Mouse (Mus musculus) myocyte (in vitro differentiated cells): ENCODE results near the gene Prps1l3. TPM values are rescaled to one million over a fixed set of nuclear protein-coding genes. Genes with fewer than 3 reads are reported as not detected.
"Not testable (repeated sequence)": the region's sequence is repeated elsewhere in the genome, so short reads cannot be mapped to it uniquely, and the experiment has no call there.

Experiments used
- H3K27me3 ChIP-seq: one replicate; pipeline ENCODE4 v1.6.1; 2011; ENCODE audit not compliant: control insufficient read depth, insufficient read depth, insufficient read length
- H3K36me3 ChIP-seq: one replicate; pipeline ENCODE4 v1.6.1; 2011; ENCODE audit not compliant: control insufficient read depth, insufficient read depth
- H3K4me2 ChIP-seq: one replicate; pipeline ENCODE4 v1.6.1; 2011; ENCODE audit warnings: low read depth, control low read depth
- H3K4me3 ChIP-seq: one replicate; pipeline ENCODE4 v1.5.1; 2011; ENCODE audit warnings: mild to moderate bottlenecking, control low read depth, moderate library complexity
- H3K79me2 ChIP-seq: one replicate; pipeline ENCODE4 v1.6.1; 2011; ENCODE audit not compliant: control insufficient read depth, insufficient read depth
- H3ac ChIP-seq: one replicate; pipeline ENCODE4 v1.6.1; 2011; ENCODE audit not compliant: control insufficient read depth, insufficient read length
- CEBPB ChIP-seq: IDR thresholded peaks from 2 replicates; pipeline ENCODE4 v1.6.1; 2011; ENCODE audit warnings: mild to moderate bottlenecking, moderate library complexity; ENCODE audit not compliant: poor library complexity, insufficient read depth, severe bottlenecking
- E2F4 ChIP-seq: IDR thresholded peaks from one replicate; pipeline ENCODE4 v1.6.1; 2011; ENCODE audit warnings: mild to moderate bottlenecking, control low read depth, moderate library complexity; ENCODE audit not compliant: insufficient read depth
- MAX ChIP-seq: IDR thresholded peaks from one replicate; pipeline ENCODE4 v1.6.1; 2011; ENCODE audit warnings: low read depth, mild to moderate bottlenecking, control low read depth
- MYOD1 ChIP-seq, 3 experiments: IDR thresholded peaks; one replicate each; pipeline ENCODE4 v1.6.1; 2011; ENCODE audit warnings: control low read depth in 2 of 3, low read depth in 2 of 3, mild to moderate bottlenecking in 2 of 3, moderate library complexity in 1 of 3; ENCODE audit not compliant: insufficient read length in 2 of 3, control insufficient read depth in 1 of 3
- MYOG ChIP-seq, 3 experiments: IDR thresholded peaks; one replicate each; pipeline ENCODE4 v1.6.1; 2011; ENCODE audit warnings: control low read depth in 2 of 3, low read depth in 2 of 3, mild to moderate bottlenecking in 2 of 3; ENCODE audit not compliant: insufficient read length in 2 of 3, control insufficient read depth in 1 of 3, insufficient read depth in 1 of 3
- POLR2A ChIP-seq: IDR thresholded peaks from one replicate; pipeline ENCODE4 v1.6.1; 2011; ENCODE audit warnings: low read depth, mild to moderate bottlenecking, control low read depth, moderate library complexity; ENCODE audit not compliant: insufficient read length
- POLR2AphosphoS2 ChIP-seq: IDR thresholded peaks from one replicate; pipeline ENCODE4 v1.6.1; 2011; ENCODE audit warnings: low read depth, control low read depth; ENCODE audit not compliant: insufficient read length
- REST ChIP-seq: IDR thresholded peaks from one replicate; pipeline ENCODE4 v1.6.1; 2011; ENCODE audit warnings: mild to moderate bottlenecking, control low read depth, moderate library complexity; ENCODE audit not compliant: insufficient read depth, insufficient read length
- SRF ChIP-seq: IDR thresholded peaks from one replicate; pipeline ENCODE4 v1.6.1; 2011; ENCODE audit warnings: low read depth; ENCODE audit not compliant: control insufficient read depth, insufficient read length
- TCF12 ChIP-seq: IDR thresholded peaks from one replicate; pipeline ENCODE4 v1.6.1; 2011; ENCODE audit warnings: mild to moderate bottlenecking, control low read depth; ENCODE audit not compliant: poor library complexity, insufficient read depth, severe bottlenecking
- TCF3 ChIP-seq: IDR thresholded peaks from one replicate; pipeline ENCODE4 v1.6.1; 2011; ENCODE audit warnings: low read depth, control low read depth; ENCODE audit not compliant: insufficient read length
- USF1 ChIP-seq: IDR thresholded peaks from one replicate; pipeline ENCODE4 v1.6.1; 2011; ENCODE audit warnings: low read depth, mild to moderate bottlenecking, control low read depth, moderate library complexity
- polyA plus RNA-seq: library from polyadenylated mRNA; unstranded; fragments of >200 nt; fragmentation: generic; extraction: Trizol; gene quantifications from one replicate; pipeline ENCODE4 v1.2.1, GENCODE M21; 2012; ENCODE audit warnings: missing spikeins

Prps1l3 gene
- polyA plus RNA-seq, 1 experiment: 10.5 TPM

DNA sequence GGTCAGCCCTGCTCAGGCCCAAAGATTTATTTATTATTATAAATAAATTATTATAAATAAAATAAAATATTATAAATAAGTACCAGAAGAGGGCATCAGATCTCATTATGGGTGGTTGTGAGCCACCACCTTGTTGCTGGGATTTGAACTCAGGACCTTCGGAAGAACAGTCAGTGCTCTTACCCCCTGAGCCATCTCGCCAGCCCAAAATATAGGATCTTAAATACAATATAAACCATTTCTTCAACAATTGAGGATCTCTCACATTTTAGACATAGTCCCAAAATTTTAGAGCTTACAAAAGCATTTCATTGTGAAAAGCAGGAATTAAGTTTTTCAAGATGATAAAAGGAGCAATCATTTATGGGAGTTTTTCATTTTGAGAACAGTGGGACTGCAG is 30.8 kb upstream of the Prps1l3 start:
- no peak overlapping the region for H3ac ChIP-seq
- H3K4me2 ChIP-seq: no peak overlapping the region
- no peaks in the 10 kb centered on the region for H3K27me3 ChIP-seq
- H3K36me3 ChIP-seq: no peaks in the 10 kb centered on the region
- no peak overlapping the region for H3K4me3 ChIP-seq
- no peak for TF ChIP-seq POLR2AphosphoS2
- TF ChIP-seq TCF3: no peak
- no peak for TF ChIP-seq MAX
- no peak for TF ChIP-seq SRF
- no peak for TF ChIP-seq MYOD1 (IDR thresholded peaks at IDR 0.05; ENCODE audit: control insufficient read depth in 1 of 3, insufficient read length in 2 of 3, low read depth in 2 of 3)
- TF ChIP-seq CEBPB: no peak
- no peak for TF ChIP-seq MYOG (IDR thresholded peaks at IDR 0.05; ENCODE audit: control insufficient read depth in 1 of 3, insufficient read depth in 1 of 3, insufficient read length in 2 of 3, low read depth in 2 of 3)
- TF ChIP-seq TCF12: no peak
- no peak for TF ChIP-seq POLR2A
- no peaks in the 10 kb centered on the region for H3K79me2 ChIP-seq

- Histone ChIP-seq H3K4me2 (no peak overlapping the region), H3K79me2 (no peaks in the 10 kb centered on the region), H3K36me3 (no peaks in the 10 kb centered on the region), H3ac (no peak overlapping the region), H3K27me3 (no peaks in the 10 kb centered on the region), H3K4me3 (no peak overlapping the region)
- TF ChIP-seq SRF (no peak), POLR2AphosphoS2 (no peak), REST (no peak), MYOD1 (IDR thresholded peaks at IDR 0.05; ENCODE audit: control insufficient read depth in 1 of 3, insufficient read length in 2 of 3, low read depth in 2 of 3) (no peak), USF1 (no peak), CEBPB (no peak), POLR2A (no peak), MYOG (IDR thresholded peaks at IDR 0.05; ENCODE audit: control insufficient read depth in 1 of 3, insufficient read depth in 1 of 3, insufficient read length in 2 of 3, low read depth in 2 of 3) (no peak), E2F4 (no peak), TCF3 (no peak), TCF12 (no peak), MAX (no peak)
Observed at GRCm38 (mm10) chr12:57201901-57202300, 28.3 kb upstream of the Prps1l3 start.

DNA sequence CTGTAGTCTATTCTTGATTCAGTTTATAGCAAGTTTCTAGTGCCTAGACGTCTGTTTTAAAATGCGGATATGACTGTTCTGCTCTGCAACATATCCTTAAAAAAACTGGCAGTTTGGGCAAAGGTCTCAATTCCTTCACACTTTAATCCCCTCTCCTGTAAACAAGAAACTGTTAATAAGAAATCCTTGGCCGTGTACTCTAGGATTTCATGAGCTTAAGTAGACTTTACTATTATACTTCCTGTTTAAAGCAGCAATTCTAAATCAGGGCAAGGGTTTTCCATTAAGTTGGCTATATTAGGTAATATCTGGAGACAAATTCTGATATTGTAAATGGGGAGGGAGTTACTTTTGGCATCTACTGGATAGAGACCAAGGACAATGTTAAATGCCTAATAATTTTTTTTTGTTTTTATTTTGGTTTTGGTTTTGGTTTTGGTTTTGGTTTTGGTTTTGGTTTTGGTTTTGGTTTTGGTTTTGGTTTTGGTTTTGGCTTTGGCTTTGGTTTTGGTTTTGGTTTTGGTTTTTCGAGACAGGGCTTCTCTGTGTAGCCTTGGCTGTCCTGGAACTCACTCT is 25.8 kb upstream of the Prps1l3 start:
- Histone ChIP-seq H3K4me2 (no peak overlapping the region), H3K27me3 (no peaks in the 10 kb centered on the region), H3K4me3 (no peak overlapping the region), H3K79me2 (no peaks in the 10 kb centered on the region), H3K36me3 (no peaks in the 10 kb centered on the region), H3ac (no peak overlapping the region)
- TF ChIP-seq USF1 (no peak), POLR2A (no peak), POLR2AphosphoS2 (no peak), MYOG (IDR thresholded peaks at IDR 0.05; ENCODE audit: control insufficient read depth in 1 of 3, insufficient read depth in 1 of 3, insufficient read length in 2 of 3, low read depth in 2 of 3) (no peak), REST (no peak), CEBPB (no peak), MAX (no peak), TCF12 (no peak), SRF (no peak), MYOD1 (IDR thresholded peaks at IDR 0.05; ENCODE audit: control insufficient read depth in 1 of 3, insufficient read length in 2 of 3, low read depth in 2 of 3) (no peak), E2F4 (no peak), TCF3 (no peak)

DNA sequence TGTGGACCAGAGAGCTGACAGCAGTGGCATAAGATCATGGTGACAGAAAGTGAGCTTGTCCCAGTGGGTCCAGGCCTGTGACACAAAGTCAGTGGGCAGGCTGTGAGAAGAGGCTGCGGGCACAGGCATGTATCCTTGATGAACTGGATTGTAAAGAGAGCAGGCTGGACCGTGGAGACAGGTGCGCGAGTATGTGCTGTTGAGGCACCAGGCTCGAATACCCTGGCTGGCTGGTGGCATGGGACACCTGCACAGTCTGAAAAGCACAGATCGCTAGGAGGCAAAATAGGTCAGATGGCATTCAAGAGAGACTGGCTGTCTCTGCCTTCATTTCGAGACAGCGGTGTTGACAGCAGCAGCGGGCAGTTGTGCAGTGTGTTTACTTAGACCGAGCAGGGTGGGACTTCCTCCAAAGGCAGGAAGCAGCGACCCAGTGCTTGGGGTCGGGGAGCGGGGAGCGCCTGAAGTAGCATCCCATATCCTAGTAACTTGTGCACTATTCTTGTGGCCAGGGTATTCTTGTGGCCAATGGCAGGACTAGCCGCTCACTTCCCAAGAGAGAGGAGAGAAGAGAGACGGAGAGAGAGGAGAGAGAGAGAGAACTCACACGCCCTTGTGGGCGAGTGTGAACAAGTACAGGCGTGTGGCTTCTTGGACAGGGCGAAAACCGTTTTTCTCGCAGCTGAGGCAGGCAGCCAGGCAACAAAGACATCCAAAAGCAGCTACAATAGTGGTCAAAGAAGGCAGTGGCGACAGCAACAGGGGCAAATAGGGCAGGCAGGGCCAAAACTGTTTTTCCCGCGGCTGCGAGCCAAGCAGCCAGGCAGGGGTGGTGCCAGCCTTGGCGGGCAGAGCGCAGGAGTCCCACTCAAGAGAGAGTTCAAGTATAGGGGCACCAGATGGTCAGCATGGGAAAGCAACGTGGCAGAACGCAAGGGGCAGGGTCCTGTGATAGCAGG is 18.6 kb upstream of the Prps1l3 start:
- no peaks in the 10 kb centered on the region for H3K36me3 ChIP-seq
- no peaks in the 10 kb centered on the region for H3K27me3 ChIP-seq
- TF ChIP-seq SRF: no peak
- peak overlapping the region; percentile 42 for H3K4me2 ChIP-seq
- no peak overlapping the region for H3K4me3 ChIP-seq
- no peak overlapping the region for H3ac ChIP-seq
- H3K79me2 ChIP-seq: no peaks in the 10 kb centered on the region

- H3ac ChIP-seq, H3K4me2 ChIP-seq, H3K27me3 ChIP-seq, H3K79me2 ChIP-seq, H3K4me3 ChIP-seq, H3K36me3 ChIP-seq: not testable (repeated sequence)
Observed at GRCm38 (mm10) chr12:57212463-57212862, 17.7 kb upstream of the Prps1l3 start.
